Mouse (Mus musculus): ENCODE measurements around the gene Crls1. TPM values are rescaled to one million over a fixed set of nuclear protein-coding genes. Genes with fewer than 3 reads are reported as not detected.

Gene Crls1
- 25.1 TPM for polyA plus RNA-seq (2015; fragmentation: Illumina TruSeq; extraction: RNeasy Lipid Tissue Mini Kit (QIAGEN cat#74804); ENCODE audit: insufficient read depth, low replicate concordance)

DNA sequence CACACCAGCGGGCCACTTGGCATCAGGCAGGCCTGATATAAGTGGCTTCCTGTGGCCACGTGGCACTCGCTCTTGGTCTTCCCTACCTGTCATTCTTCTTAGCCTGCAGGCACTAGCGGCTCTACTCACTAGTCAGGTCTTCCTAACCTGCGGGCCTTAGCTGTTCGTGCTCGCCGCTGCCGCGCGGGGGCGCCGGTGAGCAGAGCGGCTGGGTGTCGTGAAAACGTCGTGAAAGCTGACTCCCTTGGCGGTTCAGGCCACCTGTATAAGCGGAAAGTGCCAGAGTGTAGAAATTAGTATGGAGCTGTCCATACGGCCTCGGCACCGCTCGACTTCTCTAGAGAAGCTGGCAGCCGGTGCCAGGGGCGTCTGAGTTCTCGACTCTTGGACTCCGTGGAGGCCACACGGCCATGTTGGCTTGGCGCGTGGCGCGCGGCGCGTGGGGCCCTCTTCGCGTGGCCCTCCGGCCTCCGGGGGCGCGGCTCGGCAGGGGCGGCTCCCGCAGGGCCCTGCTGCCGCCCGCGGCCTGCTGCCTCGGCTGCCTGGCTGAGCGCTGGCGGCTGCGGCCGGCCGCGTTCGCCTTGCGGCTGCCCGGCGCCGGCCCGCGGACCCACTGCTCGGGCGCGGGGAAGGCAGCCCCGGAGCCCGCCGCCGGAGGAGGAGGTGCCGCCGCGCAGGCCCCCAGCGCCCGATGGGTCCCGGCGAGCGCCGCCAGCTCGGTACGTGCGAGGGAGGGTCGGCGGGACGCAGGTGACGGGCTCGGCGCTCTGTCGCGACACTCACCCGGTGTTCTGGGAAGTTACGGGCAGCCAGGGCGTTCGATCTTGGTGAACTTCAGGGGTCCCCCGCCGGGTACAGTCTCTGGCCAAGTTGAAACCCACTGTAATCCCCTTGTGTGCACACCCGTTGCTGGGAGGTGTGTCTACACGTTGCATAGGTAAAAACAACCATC, at the start of gene Crls1:
TSS of gene Crls1 (plus strand) at position 260 of the 952 bp plus-strand sequence.

GRCm38 (mm10) chr2:132815608-132816314, 30.7 kb upstream of the Crls1 start, which contains the start of the genes Trmt6 and Mcm8:
Gene Trmt6 (minus strand): TSS chr2:132816055.
Gene Mcm8 (plus strand): TSS chr2:132816141.

DNA sequence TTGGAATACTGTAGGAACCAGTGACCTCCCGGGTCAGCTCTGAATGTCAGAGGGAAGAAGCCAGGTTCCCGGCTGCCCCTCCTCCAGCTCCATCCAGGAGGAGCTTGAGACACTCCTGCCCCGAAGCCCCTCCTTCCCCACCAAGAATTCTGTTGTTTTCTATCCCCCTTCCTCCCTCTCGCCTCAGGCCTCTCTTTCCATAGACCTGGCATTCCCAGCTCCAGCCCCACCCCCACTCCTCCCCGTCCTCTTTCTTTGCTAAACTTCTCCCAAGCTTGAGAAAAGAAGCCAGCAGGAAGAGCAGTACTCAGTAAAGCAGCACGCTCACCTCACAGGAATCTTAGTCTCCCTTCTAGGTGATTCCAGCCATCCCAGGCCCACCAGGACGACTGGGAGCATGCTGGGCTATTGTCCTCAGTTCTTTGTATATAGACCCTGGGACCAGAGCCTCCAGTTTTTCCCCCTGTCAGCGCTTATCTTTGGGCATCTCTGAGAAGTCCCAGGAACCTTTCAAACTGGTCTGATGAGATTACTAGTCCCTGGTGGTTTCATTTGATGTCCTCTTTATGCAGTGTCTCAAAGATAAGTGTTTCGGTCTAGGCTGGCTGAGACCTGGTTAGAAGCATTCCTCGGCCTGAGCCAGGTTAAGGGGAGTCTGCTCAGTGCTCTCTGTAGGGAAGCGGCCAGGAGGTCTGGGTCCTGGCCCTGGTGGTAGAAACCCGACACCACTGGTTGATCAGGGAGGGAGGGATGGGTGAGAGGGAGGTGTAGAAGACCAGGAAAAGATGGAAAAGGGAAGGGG, 34.6 kb downstream of the Crls1 start, which contains the start of gene Lrrn4:
TSS of gene Lrrn4 (minus strand) at position 48 of the 802 bp plus-strand sequence.

Other genes starting within 250 kb of the Crls1 start
- gene Shld1, start 159.7 kb upstream of the Crls1 start, polyA plus RNA-seq (2015; fragmentation: Illumina TruSeq; extraction: RNeasy Lipid Tissue Mini Kit (QIAGEN cat#74804); ENCODE audit: insufficient read depth, low replicate concordance): 20.8 TPM
- not detected for gene Chgb, start 65.4 kb upstream of the Crls1 start, polyA plus RNA-seq (2015; fragmentation: Illumina TruSeq; extraction: RNeasy Lipid Tissue Mini Kit (QIAGEN cat#74804); ENCODE audit: insufficient read depth, low replicate concordance)
- 48.1 TPM for gene Trmt6, start 30.6 kb upstream of the Crls1 start, polyA plus RNA-seq (2015; fragmentation: Illumina TruSeq; extraction: RNeasy Lipid Tissue Mini Kit (QIAGEN cat#74804); ENCODE audit: insufficient read depth, low replicate concordance)
- gene Mcm8, start 30.5 kb upstream of the Crls1 start, polyA plus RNA-seq (2015; fragmentation: Illumina TruSeq; extraction: RNeasy Lipid Tissue Mini Kit (QIAGEN cat#74804); ENCODE audit: insufficient read depth, low replicate concordance): 3.9 TPM
- gene Lrrn4, start 34.2 kb downstream of the Crls1 start, polyA plus RNA-seq (2015; fragmentation: Illumina TruSeq; extraction: RNeasy Lipid Tissue Mini Kit (QIAGEN cat#74804); ENCODE audit: insufficient read depth, low replicate concordance): 1.1 TPM
- not detected for gene Fermt1, start 99.2 kb downstream of the Crls1 start, polyA plus RNA-seq (2015; fragmentation: Illumina TruSeq; extraction: RNeasy Lipid Tissue Mini Kit (QIAGEN cat#74804); ENCODE audit: insufficient read depth, low replicate concordance)

Measured in spleen, adult 10 weeks (tissue).